Mouse (Mus musculus): ENCODE measurements around the gene Tmem131.

GRCm38 (mm10) chr1:36904084-36904451 is 39.4 kb downstream of the Tmem131 start:
- TF ChIP-seq CTCF (IDR thresholded peaks at IDR 0.05; ENCODE audit: control insufficient read depth, insufficient read depth, low read length) (0 out of 2 replicates have a peak, but pooled peaks have one; percentile 7), POLR2A (IDR thresholded peaks at IDR 0.05; ENCODE audit: borderline replicate concordance, control insufficient read depth, low read depth, low read length) (no peak)
